Mouse (Mus musculus) liver, embryonic 14.5 days (tissue): Measurements from ENCODE around the gene B4galt2. TPM values are rescaled to one million over a fixed set of nuclear protein-coding genes. Genes with fewer than 3 reads are reported as not detected.

ENCODE experiments used
- ATAC-seq: fragments of 200-750 bp; cut with Nextera tagmentation; 2 replicates; pipeline ENCODE4 v1.8.0; 2017; ENCODE audit warnings: moderate number of reproducible peaks, mild to moderate bottlenecking, moderate library complexity; ENCODE audit not compliant: insufficient read depth
- DNase-seq, 3 experiments: peaks; one replicate each; pipeline ENCODE4 v3.0.0-alpha.2; 2012 to 2013; ENCODE audit warnings: low read depth in 3 of 3, low spot score in 3 of 3
- H3K27ac ChIP-seq: fragments of 300-500 bp; sonication (generic); 2 replicates; pipeline ENCODE4 v1.5.1; 2014; ENCODE audit warnings: moderate library complexity, mild to moderate bottlenecking, control low read depth, inconsistent platforms
- H3K27me3 ChIP-seq: fragments of 300-500 bp; sonication (generic); 2 replicates; pipeline ENCODE4 v1.6.1; 2014; ENCODE audit warnings: mild to moderate bottlenecking, low read length, moderate library complexity; ENCODE audit not compliant: control insufficient read depth, insufficient read depth
- H3K36me3 ChIP-seq: fragments of 300-500 bp; sonication (generic); replicated peaks from 2 replicates; pipeline ENCODE4 v1.6.1; 2014; ENCODE audit warnings: low read depth; ENCODE audit not compliant: control insufficient read depth, insufficient read depth
- H3K4me1 ChIP-seq, 2 experiments: fragments of 200-500 bp in 1 of 2; fragments of 300-500 bp in 1 of 2; sonication (generic) in 1 of 2; replicated peaks; 2 replicates each; pipeline ENCODE4 v1.6.1; 2012 to 2014; ENCODE audit warnings: antibody characterized with exemption in 1 of 2, inconsistent platforms in 1 of 2, low read length in 1 of 2; ENCODE audit not compliant: control insufficient read depth in 2 of 2, insufficient read depth in 2 of 2
- H3K4me2 ChIP-seq: fragments of 300-500 bp; sonication (generic); 2 replicates; pipeline ENCODE4 v1.6.1; 2014; ENCODE audit warnings: low read depth, mild to moderate bottlenecking, control low read depth, moderate library complexity
- H3K4me3 ChIP-seq, 2 experiments: fragments of 200-500 bp in 1 of 2; fragments of 300-500 bp in 1 of 2; sonication (generic) in 1 of 2; 2 replicates each; pipeline ENCODE4 v1.5.1; 2012 to 2014; ENCODE audit warnings: low read depth in 2 of 2, low read length in 2 of 2, mild to moderate bottlenecking in 2 of 2, control low read depth in 1 of 2, inconsistent platforms in 1 of 2, moderate library complexity in 1 of 2; ENCODE audit not compliant: insufficient read depth in 1 of 2
- H3K9ac ChIP-seq: fragments of 300-500 bp; sonication (generic); replicated peaks from 2 replicates; pipeline ENCODE4 v1.6.1; 2014; ENCODE audit warnings: mild to moderate bottlenecking, control low read depth, moderate library complexity
- H3K9me3 ChIP-seq: fragments of 300-500 bp; sonication (generic); 2 replicates; pipeline ENCODE4 v1.6.1; 2016; ENCODE audit warnings: low read length, mixed read lengths; ENCODE audit not compliant: control insufficient read depth
- CTCF ChIP-seq: IDR thresholded peaks from 2 replicates; pipeline ENCODE4 v1.5.1; 2016; ENCODE audit warnings: antibody characterized with exemption, low read depth, control low read depth
- EP300 ChIP-seq: IDR thresholded peaks from 2 replicates; pipeline ENCODE4 v1.6.1; 2016; ENCODE audit warnings: antibody characterized with exemption, low read depth
- whole genome bisulfite sequencing: fragments of 180-500 bp; shearing (Covaris S2); extraction: QIAGEN DNeasy Blood & Tissue Kit; methylation state at CpG from one replicate; pipeline ENCODE4 v1.1.7; 2014; ENCODE audit not compliant: insufficient replicate concordance; 5-methylcytosine and 5-hydroxymethylcytosine counted together
- polyA plus RNA-seq, 2 experiments: library from polyadenylated mRNA; depleted of rRNA in 1 of 2; stranded (reverse) in 1 of 2; unstranded in 1 of 2; fragments of >200 nt; fragmentation: Nextera tagmentation in 1 of 2; extraction: Ambion mirVana in 1 of 2; gene quantifications; 2 replicates each; pipeline versions ENCODE4 v1.2.1 to v1.2.3; 2012 to 2014

B4galt2 gene
- polyA plus RNA-seq, 2 experiments: 1.7 to 2.4 TPM

GRCm38 (mm10) chr4:117831920-117832691 is 51.2 kb downstream of the B4galt2 start:
- WGBS: 15% methylated on average over 9 of the region's 9 CpGs
- peak; percentile 71 to 79 (median 76) for DNase-seq
- peak overlapping the region; percentile 99 for H3K27ac ChIP-seq

GRCm38 (mm10) chr4:117831499-117831898 is 51.8 kb downstream of the B4galt2 start:
- DNase-seq (no peak), ATAC-seq (no peak)
- Histone ChIP-seq H3K9me3 (no peaks in the 10 kb centered on the region), H3K27me3 (peaks cover 12% of the 10 kb centered on the region), H3K4me1 (peaks cover 59 to 61% of the 10 kb centered on the region in 2 experiments), H3K4me3 (peak overlapping the region; percentile 10 to 40), H3K9ac (peak overlapping the region; percentile 80), H3K36me3 (no peaks in the 10 kb centered on the region), H3K27ac (peak overlapping the region; percentile 99), H3K4me2 (peak overlapping the region; percentile 87)
- no peak for TF ChIP-seq CTCF
- TF ChIP-seq EP300: no peak
- WGBS: 54% methylated on average over 2 of the region's 2 CpGs

More at GRCm38 (mm10) chr4:117831920-117832691, 51.2 kb downstream of the B4galt2 start:
- peaks cover 12% of the 10 kb centered on the region for H3K27me3 ChIP-seq
- peak overlapping the region; percentile 87 for H3K4me2 ChIP-seq
- H3K36me3 ChIP-seq: no peaks in the 10 kb centered on the region; the same call in 1 of the 2 replicates
- H3K4me3 ChIP-seq: peak overlapping the region; percentile 28 to 40
- H3K9ac ChIP-seq: peak overlapping the region; percentile 80
- H3K9me3 ChIP-seq: no peaks in the 10 kb centered on the region
- ATAC-seq: peak; percentile 50
- TF ChIP-seq EP300: peak; percentile 65
- no peak for TF ChIP-seq CTCF
- peaks cover 62 to 63% of the 10 kb centered on the region in 2 experiments for H3K4me1 ChIP-seq

- no peak for TF ChIP-seq CTCF
- no peak for TF ChIP-seq EP300
- Histone ChIP-seq H3K36me3 (no peaks in the 10 kb centered on the region), H3K9ac (peak overlapping the region; percentile 80), H3K4me3 (0 out of 4 replicates have a peak overlapping the region, but pooled peaks of 1 of the 2 experiments have one; percentile 3), H3K9me3 (no peaks in the 10 kb centered on the region), H3K4me1 (peaks cover 59 to 61% of the 10 kb centered on the region in 2 experiments), H3K4me2 (peak overlapping the region; percentile 87), H3K27me3 (peaks cover 12% of the 10 kb centered on the region), H3K27ac (peak overlapping the region; percentile 99)
- no peak for ATAC-seq
- no peak for DNase-seq
- WGBS: 71% methylated on average over 9 of the region's 9 CpGs
Observed at GRCm38 (mm10) chr4:117830801-117831200, 52.5 kb downstream of the B4galt2 start.

GRCm38 (mm10) chr4:117830124-117830551 is 53.1 kb downstream of the B4galt2 start:
- H3K4me3 ChIP-seq: peak overlapping the region; percentile 50 to 51
- peak; percentile 93 to 95 (median 94) for DNase-seq
- WGBS: 3% methylated on average over 5 of the region's 5 CpGs

More at GRCm38 (mm10) chr4:117830124-117830551, 53.1 kb downstream of the B4galt2 start:
- Histone ChIP-seq H3K9me3 (no peaks in the 10 kb centered on the region), H3K9ac (peak overlapping the region; percentile 86), H3K4me2 (peak overlapping the region; percentile 87), H3K27me3 (peaks cover 16% of the 10 kb centered on the region), H3K4me1 (peaks cover 59 to 61% of the 10 kb centered on the region in 2 experiments), H3K36me3 (no peaks in the 10 kb centered on the region), H3K27ac (peak overlapping the region; percentile 99)
- peak; percentile 88 for ATAC-seq
- TF ChIP-seq CTCF: no peak
- peak; percentile 99 for TF ChIP-seq EP300
